Mouse (Mus musculus): ENCODE results near the gene Dis3l2.

GRCm38 (mm10) chr1:86696948-86697347 lies 6.7 kb upstream of the Dis3l2 start:
- no peak for TF ChIP-seq POLR2A (IDR thresholded peaks at IDR 0.05; ENCODE audit: borderline replicate concordance, control insufficient read depth, low read depth, low read length)
- TF ChIP-seq CTCF (IDR thresholded peaks at IDR 0.05; ENCODE audit: control insufficient read depth, insufficient read depth, low read length) = peak; percentile 43; the same call in 1 of the 2 replicates

Data from bone marrow, adult 2 months (tissue).